Mouse (Mus musculus) forelimb bud, embryonic 11.5 days (tissue): ENCODE data around the gene Gba.

ENCODE experiments used
- DNase-seq: peaks from one replicate; pipeline ENCODE4 v3.0.0-alpha.2; 2012; ENCODE audit warnings: low read depth, low spot score

The Gba gene

DNA sequence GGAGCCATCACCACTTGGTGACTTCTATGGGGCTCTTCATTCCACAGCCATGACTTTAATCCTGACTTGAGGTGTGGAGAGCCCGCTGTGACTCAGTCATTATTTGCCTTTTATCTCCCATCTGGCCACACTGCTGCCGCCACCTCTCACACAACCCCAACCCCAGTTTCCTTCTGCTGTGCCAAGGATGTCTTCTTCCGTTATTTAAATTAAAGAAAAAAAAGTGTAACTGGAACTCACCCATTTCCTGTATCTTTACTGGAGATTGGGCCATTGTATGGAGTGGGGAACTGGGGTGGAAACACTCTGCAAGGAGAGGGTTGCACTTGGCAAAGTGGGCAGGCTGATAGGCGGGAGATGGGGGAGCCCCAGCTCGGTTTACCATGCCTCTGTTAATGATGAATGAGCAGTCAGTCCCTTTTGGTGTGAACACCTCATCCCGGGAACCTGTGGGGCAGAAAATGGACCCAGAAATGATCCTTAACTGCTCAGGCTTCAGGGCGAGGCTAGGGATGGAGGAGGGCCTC, 20.1 kb upstream of the Gba start:
- DNase-seq: no peak

DNA sequence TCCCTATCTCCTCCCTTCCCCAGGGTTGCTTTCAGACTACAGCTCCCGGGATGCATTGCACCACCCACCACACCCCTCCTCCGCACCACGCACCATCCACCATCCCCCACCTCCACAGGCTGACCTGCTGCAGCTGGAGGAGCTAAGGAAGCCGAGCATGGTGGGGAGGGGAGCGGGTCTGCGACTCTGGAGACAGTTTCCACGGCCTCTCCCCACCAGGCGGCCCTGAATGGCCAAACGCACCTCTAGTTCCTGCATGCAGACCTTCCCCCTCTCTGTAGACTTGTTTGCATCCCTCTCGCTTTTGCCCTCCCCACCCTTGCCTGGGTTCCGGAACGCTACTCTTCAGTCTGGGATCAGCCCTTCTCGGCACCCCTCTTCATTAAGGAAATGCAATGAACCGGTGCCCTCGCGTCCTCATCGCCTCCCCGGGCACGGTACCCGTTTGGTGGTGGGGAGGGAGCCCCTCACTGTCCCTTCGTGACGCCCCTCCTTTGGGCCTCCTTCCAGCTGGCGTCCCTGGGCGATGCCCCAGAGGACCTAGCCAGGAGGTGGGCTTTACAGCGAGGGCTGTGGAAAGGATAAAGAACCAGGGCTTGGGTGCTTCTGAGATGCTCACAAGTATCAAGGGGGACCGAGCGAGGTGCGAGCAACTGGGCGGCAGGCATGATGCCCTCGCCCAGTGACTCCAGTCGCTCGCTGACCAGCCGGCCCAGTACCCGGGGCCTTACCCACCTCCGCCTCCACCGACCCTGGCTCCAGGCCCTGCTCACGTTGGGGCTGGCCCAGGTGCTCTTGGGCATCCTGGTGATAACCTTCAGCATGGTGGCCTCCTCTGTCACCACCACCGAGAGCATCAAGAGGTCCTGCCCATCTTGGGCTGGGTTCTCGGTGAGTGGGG, 19.4 kb upstream of the Gba start, which contains the start of gene Fam189b:
Gene Fam189b, plus strand, starts transcription at position 86 of the 901 bp plus-strand sequence.
- DNase-seq: peak; percentile 86

DNA sequence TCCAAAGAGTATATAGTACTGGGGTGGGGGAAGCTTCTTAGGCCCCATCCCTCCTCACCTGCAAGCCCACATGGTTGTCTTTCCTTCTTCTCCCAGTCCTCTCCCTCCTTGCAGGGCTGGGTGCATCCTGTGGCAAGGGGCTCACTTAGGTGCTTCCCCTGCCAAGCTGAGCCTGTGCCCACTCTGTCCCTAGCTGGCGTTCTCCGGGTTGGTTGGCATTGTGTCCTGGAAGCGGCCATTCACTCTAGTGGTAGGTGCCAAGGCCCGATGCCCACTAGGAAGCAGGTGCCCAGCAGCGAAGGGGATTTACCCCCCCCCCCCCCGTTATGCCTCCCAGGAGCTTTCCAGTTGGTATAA, 18.8 kb upstream of the Gba start:
- DNase-seq: no peak

GRCm38 (mm10) chr3:89187197-89187596, 15.5 kb upstream of the Gba start:
- no peak for DNase-seq

- DNase-seq: no peak
Measured at GRCm38 (mm10) chr3:89187690-89188477, 14.8 kb upstream of the Gba start.

DNA sequence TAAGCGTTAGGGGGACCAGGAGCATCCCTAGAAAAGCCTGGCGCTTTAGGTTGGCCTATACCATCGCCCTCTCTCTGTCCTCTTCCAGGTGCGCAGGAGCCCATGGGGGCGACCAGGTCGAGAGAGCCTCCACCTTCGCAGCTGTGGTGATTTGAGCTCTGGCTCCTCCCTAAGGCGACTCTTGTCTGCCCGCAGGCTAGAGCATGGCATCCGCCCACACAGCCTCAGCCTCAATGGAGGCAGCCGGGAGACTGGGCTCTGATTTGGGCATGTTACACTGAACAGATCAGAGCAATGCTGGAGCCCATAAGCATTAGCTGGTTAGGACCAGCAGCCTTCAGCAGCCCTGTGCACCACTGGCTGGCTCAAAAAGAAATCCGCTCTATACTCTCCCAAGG, 14.3 kb upstream of the Gba start:
- no peak for DNase-seq

DNA sequence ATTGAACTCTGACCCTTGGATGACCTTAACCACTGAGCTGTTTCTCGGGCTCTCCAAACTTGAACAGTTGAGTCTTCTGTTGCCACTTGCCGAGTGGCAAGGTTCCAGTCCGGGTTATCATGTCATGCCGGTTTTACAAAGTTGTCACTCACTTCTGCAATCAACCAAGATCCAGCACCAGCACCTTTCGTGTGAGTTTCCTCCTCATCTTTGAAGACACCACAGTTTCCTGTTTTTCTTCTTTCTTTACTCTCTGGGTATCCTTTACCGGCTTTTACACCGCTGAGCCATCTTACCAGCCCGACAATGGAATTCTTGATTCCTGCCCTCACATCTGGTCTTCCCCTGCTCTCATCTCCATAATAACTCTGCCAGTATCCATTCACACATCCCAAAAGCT, 12.3 kb upstream of the Gba start:
- DNase-seq: no peak

GRCm38 (mm10) chr3:89193351-89193750, 9.4 kb upstream of the Gba start:
- DNase-seq: no peak

DNA sequence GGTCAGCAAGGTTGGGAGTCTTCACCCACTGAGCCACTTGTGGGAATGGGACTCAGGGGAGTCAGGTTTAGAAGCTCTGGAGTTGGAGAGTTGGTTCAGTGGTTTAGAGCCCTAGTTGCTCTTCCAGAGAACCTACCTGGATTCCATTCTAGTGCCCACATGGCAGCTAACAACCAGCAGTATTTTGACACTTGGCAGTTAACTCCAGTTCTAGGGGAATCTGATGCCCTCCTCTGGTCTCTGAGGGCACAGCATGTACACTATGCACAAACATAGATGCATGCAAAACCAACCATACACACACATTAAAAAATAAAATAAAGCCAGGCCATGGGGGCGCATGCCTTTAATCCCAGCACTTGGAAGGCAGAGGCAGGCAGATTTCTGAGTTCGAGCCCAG, 8.9 kb upstream of the Gba start:
- DNase-seq: no peak

DNA sequence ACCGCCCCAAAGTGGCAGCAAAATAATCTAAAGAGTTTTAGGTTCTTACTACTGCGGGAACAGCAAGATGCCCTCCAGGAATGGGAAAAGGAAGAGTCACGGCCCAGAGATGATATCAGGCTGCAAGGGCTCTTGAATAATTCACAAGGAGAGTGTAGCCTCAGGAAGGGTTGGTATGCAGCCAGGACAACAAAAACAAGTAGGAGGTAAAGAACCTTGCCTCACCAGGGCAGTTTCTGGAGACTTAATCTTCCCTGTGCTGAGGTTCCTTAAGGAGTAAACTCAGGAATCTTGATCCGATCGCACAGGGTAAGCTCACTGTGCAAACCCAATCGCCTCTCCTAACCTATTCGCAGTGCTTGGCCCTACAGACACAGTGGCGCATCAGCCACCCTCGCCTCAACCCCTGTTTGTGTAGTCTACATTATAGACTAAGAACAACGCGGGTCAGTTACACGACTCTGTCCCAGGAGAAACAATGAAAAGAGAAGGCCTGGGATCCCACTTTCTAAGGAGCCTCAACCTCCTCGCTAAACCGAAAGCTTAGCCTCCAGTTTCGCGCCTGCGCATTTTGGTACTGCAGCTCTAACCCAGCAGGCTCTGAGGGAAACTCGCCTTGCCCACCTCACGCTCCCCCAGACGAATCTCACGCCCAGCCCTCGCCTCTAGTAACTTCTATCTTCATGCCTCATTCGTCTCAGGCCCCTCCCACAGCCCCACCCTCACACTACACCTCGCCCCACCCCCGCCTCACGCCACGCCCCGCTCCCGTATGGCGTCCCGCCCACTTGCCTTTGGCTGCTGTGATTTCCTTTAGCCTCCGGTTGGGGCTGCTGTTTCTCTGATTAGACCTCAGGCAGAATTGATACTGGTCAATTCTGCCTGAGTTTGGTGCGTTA, 6.5 kb upstream of the Gba start:
- peak; percentile 93 for DNase-seq

- DNase-seq: no peak
Measured at GRCm38 (mm10) chr3:89199839-89200238, 2.9 kb upstream of the Gba start.

GRCm38 (mm10) chr3:89203142-89203514, 400 bp downstream of the Gba start:
- no peak for DNase-seq

GRCm38 (mm10) chr3:89206079-89206478, 3.4 kb downstream of the Gba start:
- DNase-seq: no peak

- no peak for DNase-seq
Measured at GRCm38 (mm10) chr3:89206695-89207094, 4.0 kb downstream of the Gba start.

DNA sequence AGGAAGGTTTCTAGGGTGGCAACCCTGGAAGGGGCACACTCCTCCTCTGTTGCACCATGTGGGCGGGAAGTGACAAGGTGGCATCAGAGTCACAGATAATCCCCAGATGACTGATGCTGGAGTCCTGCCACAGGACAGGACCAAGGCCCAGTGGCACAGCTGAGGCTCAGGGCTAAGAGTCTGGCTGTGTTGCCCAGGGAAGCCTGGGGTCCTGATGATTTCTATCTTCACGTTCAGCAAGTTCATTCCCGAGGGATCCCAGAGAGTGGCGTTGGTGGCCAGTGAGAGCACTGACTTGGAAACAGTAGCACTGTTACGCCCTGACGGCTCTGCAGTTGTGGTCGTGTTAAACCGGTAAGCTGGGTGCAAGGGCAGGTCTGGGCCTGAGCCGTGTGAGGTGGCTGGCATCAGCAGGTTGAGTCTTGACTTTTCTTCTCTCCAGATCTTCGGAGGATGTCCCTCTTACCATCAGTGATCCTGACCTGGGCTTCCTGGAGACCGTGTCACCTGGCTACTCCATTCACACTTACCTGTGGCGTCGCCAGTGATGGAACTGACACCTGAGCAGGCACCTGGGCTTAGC, 5.4 kb downstream of the Gba start:
- DNase-seq: no peak

DNA sequence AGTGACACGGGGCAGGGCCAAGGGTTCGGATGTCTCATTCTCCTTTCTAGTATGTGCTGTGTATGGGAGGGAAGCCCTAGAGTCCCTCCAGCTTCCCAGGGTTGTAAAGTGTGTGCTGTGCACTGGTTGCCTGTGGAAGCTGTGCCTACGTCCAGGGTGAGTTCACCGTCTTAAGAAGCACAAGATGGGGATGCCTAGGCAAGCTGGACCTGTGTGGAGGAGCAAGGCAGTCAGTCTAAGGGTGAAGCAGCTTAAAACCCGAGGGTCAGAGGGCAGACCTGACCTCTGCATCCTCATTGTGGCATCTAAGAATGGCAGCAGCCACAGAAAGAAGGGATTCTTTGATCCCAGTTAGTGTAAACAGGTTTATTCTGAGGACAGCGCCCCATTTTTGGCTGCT, 6.0 kb downstream of the Gba start:
- DNase-seq: no peak

DNA sequence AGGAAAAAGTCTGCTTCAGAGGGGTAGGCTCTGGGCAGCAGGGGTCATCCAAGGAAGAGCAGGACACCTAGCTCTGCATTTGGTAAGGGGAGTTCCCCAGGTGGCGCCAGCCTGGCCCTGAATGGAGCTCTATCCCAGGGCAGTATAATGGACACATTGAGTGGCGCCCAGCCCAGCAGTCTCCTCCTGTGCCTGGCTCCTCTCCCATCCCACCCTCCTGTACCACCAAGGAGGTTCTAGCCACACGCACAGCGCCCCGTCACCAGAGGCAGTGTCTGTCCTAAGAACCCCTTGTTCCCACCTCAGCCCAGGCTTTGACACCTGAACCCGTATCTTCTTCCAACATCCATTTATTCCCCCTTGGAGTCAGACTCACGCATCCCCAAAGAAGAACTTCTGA, 7.0 kb downstream of the Gba start:
- DNase-seq: no peak

- no peak for DNase-seq
Measured at GRCm38 (mm10) chr3:89210162-89210561, 7.4 kb downstream of the Gba start.

DNA sequence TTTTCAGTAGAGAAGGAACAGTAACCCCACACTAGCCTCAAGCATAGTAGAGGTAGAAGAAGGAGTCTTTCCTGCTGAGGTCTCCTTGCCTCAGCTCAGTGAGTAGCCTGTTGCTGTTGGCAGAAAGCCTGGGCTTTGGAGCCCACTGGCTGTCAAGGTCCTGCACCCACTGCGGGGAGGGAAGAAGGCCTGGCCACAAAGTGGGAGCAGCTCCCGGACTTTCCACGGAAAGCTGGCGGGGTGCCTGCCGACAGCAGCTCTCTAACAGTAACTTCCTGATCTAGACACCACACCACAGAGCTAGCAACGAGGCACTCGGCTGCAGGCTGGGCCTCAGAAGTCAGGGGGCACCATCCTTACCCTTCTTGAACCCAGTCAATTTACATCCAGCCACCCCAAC, 8.0 kb downstream of the Gba start:
- DNase-seq: no peak

GRCm38 (mm10) chr3:89213803-89214530, 11.2 kb downstream of the Gba start:
- DNase-seq: peak; percentile 94
